Mouse (Mus musculus): Measurements from ENCODE around the gene March10. TPM values are rescaled to one million over a fixed set of nuclear protein-coding genes. Genes with fewer than 3 reads are reported as not detected.

The March10 gene
- polyA plus RNA-seq, 1 experiment from 2014 or later = not detected

GRCm38 (mm10) chr11:105482747-105483146 is 26.2 kb upstream of the March10 start:
- 60% methylated on average over 2 of the region's 2 CpGs for WGBS
- ATAC-seq (replicated peaks; ENCODE audit: insufficient number of reproducible peaks, insufficient read depth, low FRiP score, low read depth) = no peak
- H3K36me3 ChIP-seq = no peaks in the 10 kb centered on the region
- no peaks in the 10 kb centered on the region for H3K27me3 ChIP-seq
- H3K4me1 ChIP-seq (replicated peaks) = no peaks in the 10 kb centered on the region
- H3K9ac ChIP-seq = no peak overlapping the region
- H3K9me3 ChIP-seq (replicated peaks) = no peaks in the 10 kb centered on the region
- H3K4me2 ChIP-seq = no peak overlapping the region
- H3K27ac ChIP-seq = no peak overlapping the region
- no peak overlapping the region for H3K4me3 ChIP-seq

- WGBS = 68% methylated on average over 2 of the region's 2 CpGs
- Histone ChIP-seq H3K4me2 (no peak overlapping the region), H3K27me3 (no peaks in the 10 kb centered on the region), H3K36me3 (no peaks in the 10 kb centered on the region), H3K9ac (no peak overlapping the region), H3K27ac (0 out of 2 replicates have a peak overlapping the region, but pooled peaks have one; percentile 58), H3K4me1 (replicated peaks) (peaks cover 21% of the 10 kb centered on the region), H3K4me3 (no peak overlapping the region), H3K9me3 (replicated peaks) (no peaks in the 10 kb centered on the region)
- ATAC-seq (replicated peaks; ENCODE audit: insufficient number of reproducible peaks, insufficient read depth, low FRiP score, low read depth) = no peak
Observed at GRCm38 (mm10) chr11:105474746-105475145, 18.2 kb upstream of the March10 start.

GRCm38 (mm10) chr11:105474352-105474736 is 17.8 kb upstream of the March10 start:
- no peak for ATAC-seq (replicated peaks; ENCODE audit: insufficient number of reproducible peaks, insufficient read depth, low FRiP score, low read depth)
- H3K9ac ChIP-seq = no peak overlapping the region
- H3K9me3 ChIP-seq (replicated peaks) = no peaks in the 10 kb centered on the region
- no peak overlapping the region for H3K4me2 ChIP-seq
- no peaks in the 10 kb centered on the region for H3K27me3 ChIP-seq
- no peak overlapping the region for H3K4me3 ChIP-seq
- no peaks in the 10 kb centered on the region for H3K36me3 ChIP-seq
- peak overlapping the region; percentile 58 for H3K27ac ChIP-seq
- WGBS = 50% methylated on average over 6 of the region's 6 CpGs
- H3K4me1 ChIP-seq (replicated peaks) = peaks cover 25% of the 10 kb centered on the region

GRCm38 (mm10) chr11:105473716-105474351 is 17.3 kb upstream of the March10 start:
- no peak for ATAC-seq (replicated peaks; ENCODE audit: insufficient number of reproducible peaks, insufficient read depth, low FRiP score, low read depth)
- H3K9me3 ChIP-seq (replicated peaks) = no peaks in the 10 kb centered on the region
- H3K4me3 ChIP-seq = no peak overlapping the region
- peak overlapping the region; percentile 58 for H3K27ac ChIP-seq
- H3K4me1 ChIP-seq (replicated peaks) = peaks cover 30% of the 10 kb centered on the region
- no peaks in the 10 kb centered on the region for H3K36me3 ChIP-seq
- no peaks in the 10 kb centered on the region for H3K27me3 ChIP-seq
- 33% methylated on average over 5 of the region's 5 CpGs for WGBS
- H3K4me2 ChIP-seq = no peak overlapping the region
- no peak overlapping the region for H3K9ac ChIP-seq

GRCm38 (mm10) chr11:105472610-105473009 is 16.1 kb upstream of the March10 start:
- Histone ChIP-seq H3K4me1 (replicated peaks) (peaks cover 36% of the 10 kb centered on the region), H3K27me3 (no peaks in the 10 kb centered on the region), H3K9ac (no peak overlapping the region), H3K36me3 (no peaks in the 10 kb centered on the region), H3K4me3 (no peak overlapping the region), H3K27ac (no peak overlapping the region), H3K9me3 (replicated peaks) (no peaks in the 10 kb centered on the region), H3K4me2 (no peak overlapping the region)
- no peak for ATAC-seq (replicated peaks; ENCODE audit: insufficient number of reproducible peaks, insufficient read depth, low FRiP score, low read depth)
- WGBS = 57% methylated on average over 4 of the region's 4 CpGs

- H3K9ac ChIP-seq = no peak overlapping the region
- no peak overlapping the region for H3K27ac ChIP-seq
- H3K36me3 ChIP-seq = no peaks in the 10 kb centered on the region
- ATAC-seq (replicated peaks; ENCODE audit: insufficient number of reproducible peaks, insufficient read depth, low FRiP score, low read depth) = no peak
- no peaks in the 10 kb centered on the region for H3K27me3 ChIP-seq
- 87% methylated on average over 4 of the region's 4 CpGs for WGBS
- H3K9me3 ChIP-seq (replicated peaks) = no peaks in the 10 kb centered on the region
- no peak overlapping the region for H3K4me3 ChIP-seq
- no peak overlapping the region for H3K4me2 ChIP-seq
- H3K4me1 ChIP-seq (replicated peaks) = peaks cover 50% of the 10 kb centered on the region
Observed at GRCm38 (mm10) chr11:105470896-105471295, 14.4 kb upstream of the March10 start.

- WGBS = 51% methylated on average over 4 of the region's 4 CpGs
- no peak overlapping the region for H3K4me3 ChIP-seq
- no peaks in the 10 kb centered on the region for H3K27me3 ChIP-seq
- peak overlapping the region; percentile 64 for H3K27ac ChIP-seq
- ATAC-seq (replicated peaks; ENCODE audit: insufficient number of reproducible peaks, insufficient read depth, low FRiP score, low read depth) = peak; percentile 70
- H3K9me3 ChIP-seq (replicated peaks) = no peaks in the 10 kb centered on the region
- H3K9ac ChIP-seq = no peak overlapping the region
- H3K36me3 ChIP-seq = no peaks in the 10 kb centered on the region
- H3K4me1 ChIP-seq (replicated peaks) = peaks cover 51% of the 10 kb centered on the region
- no peak overlapping the region for H3K4me2 ChIP-seq
Observed at GRCm38 (mm10) chr11:105469561-105469960, 13.0 kb upstream of the March10 start.

- Histone ChIP-seq H3K36me3 (no peaks in the 10 kb centered on the region), H3K4me1 (replicated peaks) (peaks cover 53% of the 10 kb centered on the region), H3K4me2 (no peak overlapping the region), H3K9me3 (replicated peaks) (no peaks in the 10 kb centered on the region), H3K27ac (peak overlapping the region; percentile 64), H3K9ac (no peak overlapping the region), H3K27me3 (no peaks in the 10 kb centered on the region), H3K4me3 (no peak overlapping the region)
- ATAC-seq (replicated peaks; ENCODE audit: insufficient number of reproducible peaks, insufficient read depth, low FRiP score, low read depth) = peak; percentile 38; the same call in 1 of the 2 replicates
- 52% methylated on average over 8 of the region's 8 CpGs for WGBS
Observed at GRCm38 (mm10) chr11:105469091-105469507, 12.6 kb upstream of the March10 start.

GRCm38 (mm10) chr11:105468436-105468835 is 11.9 kb upstream of the March10 start:
- H3K4me1 ChIP-seq (replicated peaks) = peaks cover 47% of the 10 kb centered on the region
- no peak overlapping the region for H3K27ac ChIP-seq
- 64% methylated on average over 5 of the region's 5 CpGs for WGBS
- H3K4me3 ChIP-seq = no peak overlapping the region
- H3K4me2 ChIP-seq = no peak overlapping the region
- no peaks in the 10 kb centered on the region for H3K9me3 ChIP-seq (replicated peaks)
- no peaks in the 10 kb centered on the region for H3K36me3 ChIP-seq
- no peak for ATAC-seq (replicated peaks; ENCODE audit: insufficient number of reproducible peaks, insufficient read depth, low FRiP score, low read depth)
- H3K27me3 ChIP-seq = no peaks in the 10 kb centered on the region
- H3K9ac ChIP-seq = no peak overlapping the region

- H3K27ac ChIP-seq = peak overlapping the region; percentile 46; the same call in 1 of the 2 replicates
- H3K36me3 ChIP-seq = no peaks in the 10 kb centered on the region
- no peak overlapping the region for H3K4me2 ChIP-seq
- H3K27me3 ChIP-seq = no peaks in the 10 kb centered on the region
- no peak overlapping the region for H3K9ac ChIP-seq
- H3K4me3 ChIP-seq = no peak overlapping the region
- 78% methylated on average over 3 of the region's 3 CpGs for WGBS
- H3K9me3 ChIP-seq (replicated peaks) = no peaks in the 10 kb centered on the region
- no peak for ATAC-seq (replicated peaks; ENCODE audit: insufficient number of reproducible peaks, insufficient read depth, low FRiP score, low read depth)
- peaks cover 42% of the 10 kb centered on the region for H3K4me1 ChIP-seq (replicated peaks)
Observed at GRCm38 (mm10) chr11:105467816-105468215, 11.3 kb upstream of the March10 start.

GRCm38 (mm10) chr11:105467266-105467665 is 10.7 kb upstream of the March10 start:
- ATAC-seq (replicated peaks; ENCODE audit: insufficient number of reproducible peaks, insufficient read depth, low FRiP score, low read depth) = 0 out of 2 replicates have a peak, but pooled peaks have one; percentile 41
- Histone ChIP-seq H3K36me3 (no peaks in the 10 kb centered on the region), H3K27me3 (no peaks in the 10 kb centered on the region), H3K4me2 (peak overlapping the region; percentile 16; the same call in 1 of the 2 replicates), H3K4me1 (replicated peaks) (peaks cover 40% of the 10 kb centered on the region), H3K4me3 (no peak overlapping the region), H3K9ac (no peak overlapping the region), H3K27ac (peak overlapping the region; percentile 46), H3K9me3 (replicated peaks) (no peaks in the 10 kb centered on the region)
- 14% methylated on average over 9 of the region's 9 CpGs for whole genome bisulfite sequencing

- Histone ChIP-seq H3K27me3 (no peaks in the 10 kb centered on the region), H3K27ac (peak overlapping the region; percentile 46), H3K4me3 (no peak overlapping the region), H3K36me3 (no peaks in the 10 kb centered on the region), H3K9me3 (replicated peaks) (no peaks in the 10 kb centered on the region), H3K9ac (no peak overlapping the region), H3K4me1 (replicated peaks) (peaks cover 40% of the 10 kb centered on the region), H3K4me2 (no peak overlapping the region)
- ATAC-seq (replicated peaks; ENCODE audit: insufficient number of reproducible peaks, insufficient read depth, low FRiP score, low read depth) = no peak
- WGBS = 41% methylated on average over 4 of the region's 4 CpGs
Observed at GRCm38 (mm10) chr11:105466756-105467155, 10.2 kb upstream of the March10 start.

All from heart, embryonic 15.5 days (tissue).